Mouse (Mus musculus): ENCODE results near the gene Fam129b.

DNA sequence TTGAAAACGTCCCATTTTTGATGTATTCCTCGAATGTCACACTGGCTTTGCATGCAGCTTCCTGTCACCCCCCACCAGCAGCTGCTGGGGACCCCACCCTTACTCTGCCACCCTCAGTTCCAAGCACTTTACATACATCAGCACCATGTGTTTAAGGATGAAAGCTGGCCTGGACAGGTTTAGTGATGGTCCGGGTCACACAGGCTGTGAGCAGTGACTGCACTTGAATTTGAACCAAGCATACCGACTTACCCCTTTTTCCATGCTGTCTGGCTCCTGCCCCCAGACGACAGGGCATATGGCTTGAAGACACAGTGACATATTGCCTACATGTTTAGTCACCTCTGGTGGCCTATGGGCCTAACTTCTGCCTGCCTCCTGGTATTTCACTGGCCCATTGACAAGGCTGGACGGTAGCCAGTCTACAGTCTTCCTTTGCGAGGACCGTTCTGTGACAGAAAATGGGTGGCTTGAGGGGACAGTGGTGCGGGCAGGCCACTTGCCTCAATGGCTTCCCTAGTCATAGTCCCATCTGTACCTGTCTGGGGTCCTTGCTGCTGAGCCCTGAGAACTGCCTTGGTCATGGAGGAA, 92.2 kb downstream of the Fam129b start:
- no peak for TF ChIP-seq SMC3 (IDR thresholded peaks at IDR 0.05; ENCODE audit: low read depth, low read length)
- no peak for TF ChIP-seq MXI1 (IDR thresholded peaks at IDR 0.05; ENCODE audit: low read depth, low read length)
- no peak for TF ChIP-seq E2F4 (IDR thresholded peaks at IDR 0.05; ENCODE audit: borderline replicate concordance, low read depth, low read length)
- TF ChIP-seq CTCF (IDR thresholded peaks at IDR 0.05 in 2 of 3, conservative IDR thresholded peaks at IDR 0.05 in 1 of 3; ENCODE audit: control insufficient read depth in 1 of 3, insufficient read depth in 1 of 3, low read depth in 2 of 3, low read length in 3 of 3, poor library complexity in 1 of 3, severe bottlenecking in 1 of 3): no peak
- no peak for TF ChIP-seq GATA1 (IDR thresholded peaks at IDR 0.05; ENCODE audit: low read depth, low read length)
- TF ChIP-seq UBTF (IDR thresholded peaks at IDR 0.05; ENCODE audit: borderline replicate concordance, insufficient read depth, low read depth, low read length): no peak
- TF ChIP-seq MYB (IDR thresholded peaks at IDR 0.05; ENCODE audit: low read depth, low read length): no peak
- no peak for TF ChIP-seq TCF12 (IDR thresholded peaks at IDR 0.05; ENCODE audit: low read depth, low read length)
- no peak for TF ChIP-seq CHD2 (IDR thresholded peaks at IDR 0.05; ENCODE audit: low read length)
- TF ChIP-seq USF1 (IDR thresholded peaks at IDR 0.05; ENCODE audit: low read depth, low read length): no peak
